Mouse (Mus musculus): ENCODE results near the gene Tcea3.

DNA sequence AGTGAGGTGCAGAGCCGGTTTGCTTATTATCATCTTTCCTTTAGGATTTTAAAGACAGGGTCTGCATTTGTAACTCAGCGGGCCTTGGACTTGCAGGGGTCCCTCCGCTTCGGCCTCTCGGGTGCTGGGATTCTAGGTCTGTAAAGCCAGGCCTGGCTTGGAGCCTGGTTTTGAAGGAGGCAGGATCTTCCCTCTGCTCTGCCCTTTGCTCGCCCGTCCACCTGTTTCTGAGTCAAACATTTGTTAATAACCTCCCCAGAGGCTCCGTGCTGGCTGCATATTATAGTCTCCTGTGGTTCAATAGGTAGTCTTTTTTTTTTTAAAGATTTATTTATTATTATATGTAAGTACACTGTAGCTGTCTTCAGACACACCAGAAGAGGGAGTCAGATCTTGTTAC lies 32.0 kb upstream of the Tcea3 start:
- no peak for TF ChIP-seq HCFC1 (IDR thresholded peaks at IDR 0.05; ENCODE audit: borderline replicate concordance, insufficient read depth, low read length)
- no peak for TF ChIP-seq ZC3H11A (IDR thresholded peaks at IDR 0.05; ENCODE audit: borderline replicate concordance, low read depth, low read length)
- no peak for TF ChIP-seq ZNF384 (IDR thresholded peaks at IDR 0.05; ENCODE audit: low read depth, low read length)
- no peak for TF ChIP-seq MAFK (IDR thresholded peaks at IDR 0.05; ENCODE audit: insufficient read depth, low read depth, low read length)
